Mouse (Mus musculus) thymus, postnatal 4 days (tissue): ENCODE measurements around the gene Magea10.

ENCODE experiments used
- DNase-seq: peaks from one replicate; pipeline ENCODE4 v3.0.0; 2021

Gene Magea10

DNA sequence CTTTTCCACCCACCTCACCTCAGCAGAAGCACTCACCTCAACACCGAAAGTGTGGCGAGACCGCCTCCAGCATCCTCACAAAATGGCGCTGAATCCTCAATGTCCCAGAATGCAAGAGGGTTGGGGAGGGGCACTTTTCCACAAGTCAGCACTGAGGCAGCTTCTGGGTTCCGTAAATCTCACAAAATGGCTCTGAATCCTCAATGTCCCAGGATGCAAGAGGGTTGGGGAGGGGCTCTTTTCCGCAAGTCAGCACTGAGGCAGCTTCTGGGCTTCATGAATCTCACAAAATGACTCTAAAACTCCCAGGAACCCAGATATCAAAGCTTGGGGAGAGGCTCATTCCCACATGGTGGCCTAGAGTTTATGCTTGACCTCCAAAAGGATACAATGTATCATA is at the start of gene Magea10:
Gene Magea10 (minus strand): TSS at position 101 of the 400 bp plus-strand sequence.
- no peak for DNase-seq

DNA sequence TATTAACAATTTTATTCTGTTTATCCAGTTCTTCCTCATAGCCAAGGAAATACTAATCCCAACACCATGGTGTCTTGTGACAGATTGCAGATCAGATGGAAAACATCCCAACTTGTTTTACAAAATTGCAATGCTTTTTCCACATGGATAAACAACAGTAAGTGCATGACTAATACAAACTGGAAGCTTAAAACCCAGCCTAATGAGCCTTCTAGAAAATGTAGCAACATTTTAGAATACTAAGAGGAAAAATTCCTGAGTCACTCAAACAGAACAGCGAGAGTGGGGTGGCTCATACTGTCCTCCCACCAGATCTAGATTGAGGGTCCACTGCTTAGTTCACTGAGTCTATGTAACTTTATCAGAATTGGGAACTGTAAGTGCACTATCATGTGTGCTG is 4.7 kb downstream of the Magea10 start:
- DNase-seq = no peak
